Mouse (Mus musculus): ENCODE measurements around the gene Fahd1. TPM values are rescaled to one million over a fixed set of nuclear protein-coding genes. Genes with fewer than 3 reads are reported as not detected.

The Fahd1 gene
- polyA plus RNA-seq (2021; fragmentation: Nextera tagmentation), result 21.7 and 24.4 TPM in 2 replicates
- long read RNA-seq, experiment 1, transcript Fahd1-201 (1 exons, 1,473 nt), result major isoform, 57 of 57 reads
- long read RNA-seq, experiment 1, partial matches to known transcripts, result 0 of 57 reads
- long read RNA-seq, experiment 1, other reads (novel, unspliced or antisense), result 0 of 57 reads
- long read RNA-seq, experiment 2, transcript Fahd1-201 (1 exons, 1,473 nt), result major isoform, 38 of 38 reads
- long read RNA-seq, experiment 2, partial matches to known transcripts, result 0 of 38 reads
- long read RNA-seq, experiment 2, other reads (novel, unspliced or antisense), result 0 of 38 reads

DNA sequence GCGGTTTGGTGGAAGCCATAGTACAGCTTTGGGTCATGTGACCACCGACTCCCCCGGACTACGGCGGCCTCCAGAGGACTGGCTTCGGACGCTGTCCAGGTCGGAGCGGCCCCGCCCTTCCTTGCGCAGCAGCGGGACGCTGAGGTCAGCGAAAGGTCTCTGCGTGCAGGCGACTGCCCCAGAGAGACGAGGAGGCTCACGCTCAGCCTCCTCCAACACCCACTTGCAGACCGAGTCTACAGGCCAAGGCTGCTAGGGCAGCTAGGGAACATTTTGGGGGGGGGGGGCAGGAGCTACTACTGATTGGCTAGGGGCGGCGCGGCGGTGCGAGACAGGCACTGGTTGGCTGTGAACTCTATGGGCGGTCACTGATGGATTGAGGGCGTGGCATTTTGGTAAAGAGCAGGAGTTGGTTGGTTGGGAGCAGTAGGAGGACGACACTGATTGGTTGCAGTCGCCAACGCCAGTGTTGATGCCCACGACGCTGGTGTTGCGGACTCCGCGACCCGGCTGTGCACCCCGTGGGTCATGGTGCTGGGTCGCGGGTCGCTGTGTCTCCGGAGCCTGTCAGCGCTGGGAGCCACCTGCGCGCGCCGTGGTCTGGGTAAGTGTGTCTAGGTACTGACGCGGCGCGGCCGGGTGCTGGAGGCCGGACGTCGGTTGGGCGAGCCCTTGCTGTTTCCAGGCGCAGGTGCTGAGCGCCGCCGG, at the start of gene Fahd1:
Gene Fahd1 (minus strand): TSS at position 300 of the 708 bp plus-strand sequence.

DNA sequence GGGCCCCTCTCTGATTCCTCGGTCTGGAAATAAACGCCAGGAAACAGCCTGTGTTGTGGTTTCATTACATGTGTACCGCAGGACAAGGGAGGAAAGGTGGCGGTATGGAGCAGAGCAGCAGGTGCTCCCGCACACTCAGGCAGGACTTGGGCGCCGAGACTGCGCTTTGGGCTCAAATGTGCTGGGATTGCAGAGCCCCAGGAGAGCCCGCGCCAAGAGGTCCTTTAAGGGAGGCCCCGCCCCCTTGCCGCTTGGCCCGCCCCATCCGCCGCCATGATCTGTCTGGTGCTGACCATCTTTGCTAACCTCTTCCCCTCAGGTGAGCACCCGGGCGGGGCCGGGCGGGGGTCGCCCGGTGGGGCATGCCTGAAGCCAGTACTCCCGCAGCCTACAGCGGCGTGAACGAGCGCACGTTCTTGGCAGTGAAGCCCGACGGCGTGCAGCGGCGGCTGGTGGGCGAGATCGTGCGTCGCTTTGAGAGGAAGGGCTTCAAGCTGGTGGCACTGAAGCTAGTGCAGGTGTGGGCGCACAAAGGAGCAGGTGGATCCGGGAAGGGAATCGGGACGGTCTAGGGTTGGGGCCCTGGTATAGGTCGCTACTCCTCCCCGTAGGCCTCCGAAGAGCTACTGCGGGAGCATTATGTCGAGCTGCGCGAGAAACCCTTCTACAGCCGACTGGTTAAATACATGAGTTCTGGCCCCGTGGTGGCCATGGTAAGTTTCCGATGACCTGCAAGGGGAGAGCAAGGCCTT, 46.3 kb upstream of the Fahd1 start, which contains the start of gene Nme3:
Gene Nme3 (plus strand): TSS at position 260 of the 752 bp plus-strand sequence.

DNA sequence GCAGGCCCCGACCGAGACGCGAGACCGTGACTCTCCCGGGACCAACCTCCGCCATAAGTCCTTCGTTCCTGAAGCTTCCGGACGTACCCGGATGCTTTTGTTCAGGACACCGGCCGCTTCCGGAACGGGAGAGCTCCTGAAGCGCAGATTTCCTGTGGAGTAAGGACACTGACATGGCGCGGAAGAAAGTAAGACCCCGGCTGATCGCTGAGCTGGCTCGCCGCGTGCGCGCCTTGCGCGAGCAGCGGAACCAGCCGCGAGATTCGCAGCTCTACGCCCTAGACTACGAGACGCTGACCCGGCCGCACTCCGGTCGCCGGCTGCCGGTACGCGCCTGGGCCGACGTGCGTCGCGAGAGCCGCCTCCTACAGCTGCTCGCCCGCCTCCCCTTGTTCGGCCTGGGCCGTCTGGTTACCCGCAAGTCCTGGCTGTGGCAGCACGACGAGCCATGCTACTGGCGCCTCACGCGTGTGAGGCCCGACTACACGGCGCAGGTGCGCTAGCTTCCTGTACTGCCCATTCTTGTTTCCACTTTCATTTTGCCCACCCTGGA, 44.9 kb upstream of the Fahd1 start, which contains the start of the genes Eme2 and Mrps34:
Gene Eme2 (minus strand): TSS at position 93 of the 553 bp plus-strand sequence.
Gene Mrps34 (plus strand): TSS at position 122 of the 553 bp plus-strand sequence.

DNA sequence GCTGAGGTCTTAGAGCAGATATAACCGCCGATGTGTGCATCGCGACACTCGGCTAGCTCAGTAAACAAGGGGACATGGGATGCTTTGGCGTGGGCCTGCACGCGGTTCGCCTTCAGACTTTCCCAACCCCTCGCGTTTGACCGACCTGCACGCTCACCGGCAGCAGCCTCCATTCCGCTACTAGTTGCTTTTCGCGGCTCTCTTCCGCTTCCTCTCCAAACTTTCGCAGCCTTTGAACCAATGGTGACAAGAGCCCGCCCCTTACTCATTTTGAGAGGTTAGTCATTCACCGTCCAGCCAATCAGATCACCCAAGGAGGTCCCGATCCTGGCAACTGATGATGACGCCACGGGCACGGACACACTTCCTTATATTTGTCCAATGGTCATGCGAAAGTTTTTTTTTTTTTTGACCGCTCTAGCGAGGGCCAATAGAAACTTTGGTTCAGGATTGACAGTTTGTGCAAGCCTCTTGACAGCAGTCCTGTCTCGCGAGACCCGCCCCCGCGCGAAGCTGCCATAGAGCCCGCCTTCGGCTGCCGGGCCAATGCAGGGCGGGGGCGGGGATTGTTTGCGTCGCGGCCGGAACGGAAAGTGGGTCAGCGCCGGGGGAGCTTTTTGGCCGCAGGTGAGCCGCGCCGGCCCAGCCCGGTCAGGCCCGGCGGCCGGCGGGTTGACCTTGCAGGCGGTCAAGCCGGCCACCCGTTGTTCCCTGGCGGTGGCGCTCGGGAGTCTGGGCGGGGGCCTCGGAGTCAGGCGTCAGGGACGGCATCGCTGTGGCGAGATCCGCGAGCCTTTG, 36.2 kb upstream of the Fahd1 start, which contains the start of the genes Nubp2 and Spsb3:
Gene Nubp2 (minus strand): TSS at position 216 of the 798 bp plus-strand sequence.
Gene Spsb3 (plus strand): TSS at position 510 of the 798 bp plus-strand sequence.

DNA sequence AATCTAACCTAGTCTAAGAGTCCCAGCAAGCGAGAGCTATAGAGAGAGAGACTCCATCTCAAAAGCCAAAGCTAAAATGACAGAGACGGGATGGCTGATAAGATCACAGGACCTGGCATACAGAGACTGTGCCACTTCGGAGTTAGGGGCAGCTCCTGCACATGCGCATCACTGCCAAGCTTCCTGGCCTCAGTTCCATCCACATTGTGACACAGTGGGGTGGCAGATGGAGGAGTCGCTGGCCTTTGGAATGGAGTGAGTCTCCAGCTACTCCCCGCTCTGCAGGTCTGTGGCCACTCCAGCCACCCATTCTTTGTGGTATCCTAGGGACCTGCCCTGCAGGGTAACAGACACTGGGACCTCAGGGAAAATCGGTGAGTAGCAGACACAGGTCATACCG, 15.6 kb upstream of the Fahd1 start, which contains the start of gene Igfals:
Gene Igfals (plus strand): TSS at position 222 of the 400 bp plus-strand sequence.

DNA sequence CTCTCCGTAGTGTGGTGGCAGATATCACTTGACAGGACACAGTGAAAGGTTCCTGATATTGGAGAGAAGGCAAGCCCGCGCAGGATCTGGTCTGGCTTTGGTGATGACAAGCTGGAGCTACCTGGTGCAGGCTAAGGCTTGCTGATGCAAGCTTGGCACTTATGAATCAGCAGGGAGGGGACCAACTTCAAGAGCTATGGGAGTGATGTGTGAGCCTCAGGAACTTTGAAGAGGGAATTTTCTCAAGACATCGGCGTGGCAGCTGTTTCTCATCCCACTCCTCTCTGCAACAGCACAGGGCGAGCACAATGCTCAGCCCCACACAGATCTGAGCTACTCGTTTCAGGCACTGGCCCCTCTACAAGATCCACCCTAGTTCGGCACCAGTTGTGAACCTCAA, 10.3 kb downstream of the Fahd1 start, which contains the start of gene Hagh:
Gene Hagh (plus strand): TSS at position 302 of the 400 bp plus-strand sequence.

DNA sequence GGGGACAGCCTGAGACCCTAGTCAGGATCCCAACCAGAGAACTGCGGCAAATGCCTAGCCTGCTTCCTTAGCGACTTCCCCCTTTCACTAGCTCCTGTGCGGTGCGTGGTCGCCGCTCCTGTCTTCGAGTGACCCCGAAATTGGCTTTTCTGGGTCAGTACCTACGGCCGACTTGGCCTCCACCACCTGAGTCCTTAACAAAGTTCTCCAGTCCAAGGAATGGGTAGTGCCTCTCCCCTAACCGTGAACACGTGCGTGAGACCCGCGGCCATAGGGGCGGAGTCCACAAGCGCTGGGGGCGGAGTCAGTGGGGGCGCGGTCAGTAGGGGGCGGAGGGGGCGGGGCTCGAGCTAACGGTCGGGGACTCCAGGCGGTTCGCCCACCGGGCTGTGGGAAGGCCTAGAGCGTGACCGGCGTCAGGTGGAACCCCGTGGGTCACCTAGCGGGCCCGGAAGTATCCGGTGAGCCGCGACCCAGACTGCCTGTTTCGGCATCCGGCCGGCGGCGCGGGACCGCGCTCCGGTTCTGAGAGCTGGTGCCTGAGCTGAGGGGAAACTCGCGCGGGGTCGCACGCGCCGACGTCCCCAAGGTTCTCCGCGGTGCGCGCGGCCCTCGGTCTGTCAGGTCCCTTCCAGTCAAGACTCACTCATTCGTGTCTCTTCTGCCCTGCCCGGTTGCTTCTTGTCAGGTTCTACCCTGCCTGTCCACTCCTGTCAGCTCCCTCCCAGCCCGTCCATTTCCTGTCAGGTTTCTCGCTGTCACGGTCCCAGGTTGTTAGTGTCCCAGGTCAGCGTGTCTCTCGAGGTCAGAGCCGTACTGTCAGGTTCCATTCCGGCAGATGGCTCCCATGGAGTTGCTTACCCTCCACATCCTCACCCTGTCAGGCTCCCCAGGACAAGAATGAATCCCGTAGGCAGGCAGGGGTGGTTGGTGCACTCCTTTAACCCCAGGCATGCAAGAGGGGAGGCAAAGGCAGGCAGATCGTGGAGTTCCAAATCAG, 45.9 kb downstream of the Fahd1 start, which contains the start of gene Meiob:
Gene Meiob (plus strand): TSS at position 338 of the 1,000 bp plus-strand sequence.

Other genes starting within 250 kb of the Fahd1 start
- 60.7 and 86.2 TPM in 2 replicates for gene Tsc2, start 217.7 kb downstream of the Fahd1 start, polyA plus RNA-seq (2021; fragmentation: Nextera tagmentation)
- gene Nthl1, start 217.7 kb downstream of the Fahd1 start, polyA plus RNA-seq (2021; fragmentation: Nextera tagmentation), result 5.6 and 5.9 TPM in 2 replicates
- 39.3 and 41.9 TPM in 2 replicates for gene Slc9a3r2, start 200.0 kb downstream of the Fahd1 start, polyA plus RNA-seq (2021; fragmentation: Nextera tagmentation)
- gene Npw, start 191.9 kb downstream of the Fahd1 start, polyA plus RNA-seq (2021; fragmentation: Nextera tagmentation), result 0.47 and 0.65 TPM in 2 replicates
- gene Zfp598, start 180.7 kb downstream of the Fahd1 start, polyA plus RNA-seq (2021; fragmentation: Nextera tagmentation), result 1.3 and 2.4 TPM in 2 replicates
- gene Syngr3, start 160.4 kb downstream of the Fahd1 start, polyA plus RNA-seq (2021; fragmentation: Nextera tagmentation), result 282 and 371 TPM in 2 replicates
- gene Gfer, start 154.2 kb downstream of the Fahd1 start, polyA plus RNA-seq (2021; fragmentation: Nextera tagmentation), result 33.0 and 34.1 TPM in 2 replicates
- 0.98 and 1.1 TPM in 2 replicates for gene Noxo1, start 154.1 kb downstream of the Fahd1 start, polyA plus RNA-seq (2021; fragmentation: Nextera tagmentation)
- gene Tbl3, start 142.7 kb downstream of the Fahd1 start, polyA plus RNA-seq (2021; fragmentation: Nextera tagmentation), result 15.2 and 20.2 TPM in 2 replicates
- not detected in 2 replicates for gene Rnf151, start 132.3 kb downstream of the Fahd1 start, polyA plus RNA-seq (2021; fragmentation: Nextera tagmentation)
- 1,532 and 1,546 TPM in 2 replicates for gene Rps2, start 132.2 kb downstream of the Fahd1 start, polyA plus RNA-seq (2021; fragmentation: Nextera tagmentation)
- 938 and 1,009 TPM in 2 replicates for gene Ndufb10, start 125.9 kb downstream of the Fahd1 start, polyA plus RNA-seq (2021; fragmentation: Nextera tagmentation)
- 0.19 and 0.53 TPM in 2 replicates for gene Rpl3l, start 122.5 kb downstream of the Fahd1 start, polyA plus RNA-seq (2021; fragmentation: Nextera tagmentation)
- gene Msrb1, start 113.7 kb downstream of the Fahd1 start, polyA plus RNA-seq (2021; fragmentation: Nextera tagmentation), result 6.8 and 17.1 TPM in 2 replicates
- 0.55 and 0.97 TPM in 2 replicates for gene Hs3st6, start 97.4 kb downstream of the Fahd1 start, polyA plus RNA-seq (2021; fragmentation: Nextera tagmentation)
- gene Meiob, start 46.1 kb downstream of the Fahd1 start, polyA plus RNA-seq (2021; fragmentation: Nextera tagmentation), result not detected in 2 replicates
- gene Hagh, start 10.2 kb downstream of the Fahd1 start, polyA plus RNA-seq (2021; fragmentation: Nextera tagmentation), result 287 and 337 TPM in 2 replicates
- not detected in 2 replicates for gene Igfals, start 15.6 kb upstream of the Fahd1 start, polyA plus RNA-seq (2021; fragmentation: Nextera tagmentation)
- gene Nubp2, start 36.0 kb upstream of the Fahd1 start, polyA plus RNA-seq (2021; fragmentation: Nextera tagmentation), result 42.6 and 58.2 TPM in 2 replicates
- 84.9 and 110 TPM in 2 replicates for gene Spsb3, start 36.3 kb upstream of the Fahd1 start, polyA plus RNA-seq (2021; fragmentation: Nextera tagmentation)
- gene Eme2, start 44.7 kb upstream of the Fahd1 start, polyA plus RNA-seq (2021; fragmentation: Nextera tagmentation), result 15.5 and 16.2 TPM in 2 replicates
- 130 and 171 TPM in 2 replicates for gene Mrps34, start 44.8 kb upstream of the Fahd1 start, polyA plus RNA-seq (2021; fragmentation: Nextera tagmentation)
- gene Nme3, start 46.1 kb upstream of the Fahd1 start, polyA plus RNA-seq (2021; fragmentation: Nextera tagmentation), result 117 and 135 TPM in 2 replicates
- 49.2 and 62.4 TPM in 2 replicates for gene Mapk8ip3, start 86.6 kb upstream of the Fahd1 start, polyA plus RNA-seq (2021; fragmentation: Nextera tagmentation)
- gene Jpt2, start 110.3 kb upstream of the Fahd1 start, polyA plus RNA-seq (2021; fragmentation: Nextera tagmentation), result 3.8 and 5.3 TPM in 2 replicates
- 4.1 and 9.0 TPM in 2 replicates for gene Cramp1l, start 165.4 kb upstream of the Fahd1 start, polyA plus RNA-seq (2021; fragmentation: Nextera tagmentation)
- gene Ift140, start 165.7 kb upstream of the Fahd1 start, polyA plus RNA-seq (2021; fragmentation: Nextera tagmentation), result 3.1 and 4.2 TPM in 2 replicates
- 12.0 and 13.3 TPM in 2 replicates for gene Tmem204, start 233.2 kb upstream of the Fahd1 start, polyA plus RNA-seq (2021; fragmentation: Nextera tagmentation)